ENCODE assay signal across 8 mouse cellular contexts in the genomic region with DNA sequence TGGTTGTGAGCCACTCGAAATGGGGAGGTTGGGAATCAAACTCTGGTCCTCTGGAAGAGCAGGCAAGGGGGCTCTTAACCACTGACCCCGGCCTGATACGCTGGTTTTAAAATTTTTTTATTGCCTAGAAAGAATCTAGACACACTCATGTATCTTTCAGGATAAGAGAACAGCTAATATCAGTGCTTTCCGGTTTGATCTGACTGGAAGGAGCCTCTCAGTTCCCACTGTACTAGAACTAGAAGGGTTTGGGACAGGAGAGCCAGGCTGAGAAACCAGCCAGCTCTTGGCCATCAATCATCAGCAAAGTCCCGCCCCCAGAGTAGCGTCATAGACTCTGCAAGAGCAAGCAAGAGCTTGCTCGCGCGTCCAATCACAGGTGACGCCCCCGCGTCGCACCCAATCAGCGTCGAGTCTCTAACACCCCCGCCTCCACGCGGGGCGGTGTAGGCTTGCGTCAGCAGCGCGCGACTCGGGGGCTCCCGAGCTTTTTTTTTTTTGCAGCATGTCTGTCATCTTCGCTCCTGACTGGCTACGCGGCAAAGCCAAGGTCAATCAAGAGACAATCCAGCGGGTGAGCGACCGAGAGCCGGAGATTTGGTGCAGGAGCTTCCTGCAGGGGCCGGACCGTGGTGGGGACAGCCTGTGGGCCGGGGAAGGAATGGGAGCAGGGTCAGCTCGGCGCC. TPM values are rescaled to one million over a fixed set of nuclear protein-coding genes. Genes with fewer than 3 reads are reported as not detected.
DNase-seq lines count a peak whose midpoint lies in the region; ATAC-seq and TF ChIP-seq lines count a peak whose summit lies in the region.

A gene (plus strand): TSS at position 432 of the 686 bp plus-strand sequence.

- no peak for TF ChIP-seq POLR2A in bone marrow macrophage, adult 2 months (IDR thresholded peaks at IDR 0.05; ENCODE audit: borderline replicate concordance, low read depth, low read length)
- peak; percentile 61 for TF ChIP-seq POLR2A in embryonic fibroblast, embryonic 13.5 days (IDR thresholded peaks at IDR 0.05; ENCODE audit: low read depth, low read length)

- H3K9ac ChIP-seq in kidney, embryonic 14.5 days (ENCODE audit: low read depth, low read length), result peak within 1 kb of the TSS; percentile 88
- H3K9ac ChIP-seq in limb, embryonic 15.5 days, result peak within 1 kb of the TSS; percentile 94

- peaks cover 51% of the 10 kb centered on the region for H3K4me1 ChIP-seq in bone marrow macrophage, adult 2 months (ENCODE audit: control insufficient read depth, insufficient read depth, low read length)
- peaks cover 12% of the 10 kb centered on the region for H3K4me1 ChIP-seq in embryonic fibroblast, embryonic 13.5 days (ENCODE audit: control insufficient read depth, insufficient read depth, low read length)
- peaks cover 31% of the 10 kb centered on the region for H3K4me1 ChIP-seq in kidney, embryonic 14.5 days (ENCODE audit: control insufficient read depth, insufficient read depth, low read length)
- peaks cover 21% of the 10 kb centered on the region for H3K4me1 ChIP-seq in limb, embryonic 15.5 days

- H3K27me3 ChIP-seq in kidney, embryonic 14.5 days (ENCODE audit: control insufficient read depth, insufficient read depth, low read length), result no peaks in the 10 kb centered on the region
- H3K27me3 ChIP-seq in limb, embryonic 15.5 days, result no peaks in the 10 kb centered on the region

- no peak for TF ChIP-seq CTCF in bone marrow macrophage, adult 2 months (IDR thresholded peaks at IDR 0.05; ENCODE audit: low read depth, low read length)
- no peak for TF ChIP-seq CTCF in embryonic fibroblast, embryonic 13.5 days (IDR thresholded peaks at IDR 0.05; ENCODE audit: borderline replicate concordance, insufficient read depth, low read length)

- peak within 1 kb of the TSS; percentile 77 for H3K27ac ChIP-seq in bone marrow macrophage, adult 2 months (ENCODE audit: insufficient read depth, low read depth, low read length)
- H3K27ac ChIP-seq in embryonic fibroblast, embryonic 13.5 days (ENCODE audit: insufficient read depth, low read length), result peak within 1 kb of the TSS; percentile 70
- H3K27ac ChIP-seq in kidney, embryonic 14.5 days (ENCODE audit: low read depth, low read length), result peak within 1 kb of the TSS; percentile 88
- peak within 1 kb of the TSS; percentile 93 for H3K27ac ChIP-seq in limb, embryonic 15.5 days

- peaks cover 8% of the 10 kb centered on the region for H3K36me3 ChIP-seq in kidney, embryonic 14.5 days (ENCODE audit: control insufficient read depth, insufficient read depth, low read length)
- peaks cover 16% of the 10 kb centered on the region for H3K36me3 ChIP-seq in limb, embryonic 15.5 days

- H3K4me2 ChIP-seq in kidney, embryonic 14.5 days (replicated peaks; ENCODE audit: low read depth, low read length), result peak within 1 kb of the TSS; percentile 68
- H3K4me2 ChIP-seq in limb, embryonic 15.5 days, result peak within 1 kb of the TSS; percentile 74

- H3K9me3 ChIP-seq in kidney, embryonic 14.5 days (ENCODE audit: control insufficient read depth, low read length), result no peaks in the 10 kb centered on the region
- H3K9me3 ChIP-seq in limb, embryonic 15.5 days, result no peaks in the 10 kb centered on the region

- ATAC-seq in kidney, embryonic 14.5 days (ENCODE audit: low FRiP score, low TSS enrichment), result peak; percentile 94
- peak; percentile 99 for ATAC-seq in limb, embryonic 15.5 days (ENCODE audit: insufficient number of reproducible peaks, low FRiP score, low TSS enrichment, low read depth)

- peak; percentile 100 for DNase-seq in A20 (ENCODE audit: low read depth, low spot score)
- DNase-seq in heart, adult 9 months (ENCODE audit: low spot score in 2 of 2), result peak; percentile 98
- DNase-seq in monocyte, adult 2 months (ENCODE audit: low read depth in 1 of 2, low spot score in 2 of 2), result peak; percentile 90 to 92
- peak; percentile 96 to 98 for DNase-seq in spleen, postnatal 36 days (ENCODE audit: low spot score in 2 of 2)

- peak within 1 kb of the TSS; percentile 99 for H3K4me3 ChIP-seq in bone marrow macrophage, adult 2 months (ENCODE audit: insufficient read depth, low read length)
- H3K4me3 ChIP-seq in embryonic fibroblast, embryonic 13.5 days (ENCODE audit: insufficient read depth, low read length), result peak within 1 kb of the TSS; percentile 89
- H3K4me3 ChIP-seq in kidney, embryonic 14.5 days (ENCODE audit: low read length), result peak within 1 kb of the TSS; percentile 82
- H3K4me3 ChIP-seq in limb, embryonic 15.5 days, result peak within 1 kb of the TSS; percentile 94

- WGBS in kidney, embryonic 14.5 days, result 5% methylated on average over 37 of the region's 37 CpGs
- WGBS in limb, embryonic 15.5 days, result 5% methylated on average over 37 of the region's 37 CpGs

RNA-seq across cellular contexts. Expression of the gene that starts here (rescaled TPM):
- polyA plus RNA-seq in bone marrow macrophage, adult 2 months (2012; ENCODE audit: insufficient read depth, insufficient read length, missing spikeins), result 27.5 and 34.0 TPM in 2 replicates
- polyA plus RNA-seq in embryonic fibroblast, embryonic 13.5 days (2011; ENCODE audit: insufficient read length, low read depth, missing spikeins), result 46.9 and 59.7 TPM in 2 replicates
- 111 and 152 TPM in 2 replicates for polyA plus RNA-seq in kidney, embryonic 14.5 days (2014; fragmentation: Nextera tagmentation; extraction: Ambion mirVana)
- polyA plus RNA-seq in limb, embryonic 15.5 days (2015; fragmentation: Nextera tagmentation; extraction: Ambion mirVana), result 117 and 119 TPM in 2 replicates

Comparison
In these comparisons a context has a peak if more than half of its experiments do, and no peak if none do; other contexts are left out.
1. Peak in every context shown above with its lines: DNase-seq, ATAC-seq, H3K4me3 ChIP-seq and H3K27ac ChIP-seq.